Mouse (Mus musculus) brain, adult 10 weeks (tissue): Measurements from ENCODE around the gene Cntn6. TPM values are rescaled to one million over a fixed set of nuclear protein-coding genes. Genes with fewer than 3 reads are reported as not detected.

Source experiments
- polyA plus RNA-seq: library from polyadenylated mRNA; stranded (reverse); fragments of 350-450 nt; fragmentation: Illumina TruSeq; extraction: RNeasy Lipid Tissue Mini Kit (QIAGEN cat#74804); gene quantifications from one replicate; pipeline ENCODE4 v1.2.3, GENCODE M21; 2015; ENCODE audit warnings: low read depth, low replicate concordance

Cntn6 gene
- 13.8 TPM for polyA plus RNA-seq

GRCm38 (mm10) chr6:104492490-104493431 is at the start of gene Cntn6:
Cntn6 (plus strand) TSS chr6:104492790.

